Mouse (Mus musculus): ENCODE results near the gene Fgfr2. TPM values are rescaled to one million over a fixed set of nuclear protein-coding genes. Genes with fewer than 3 reads are reported as not detected.

Fgfr2 gene
- total and polyA plus RNA-seq, 3 experiments, result 47.1 to 245 (median 178) TPM

GRCm38 (mm10) chr7:130243811-130244210, 2879.3 kb downstream of the Fgfr2 start:
- DNase-seq, result no peak

DNA sequence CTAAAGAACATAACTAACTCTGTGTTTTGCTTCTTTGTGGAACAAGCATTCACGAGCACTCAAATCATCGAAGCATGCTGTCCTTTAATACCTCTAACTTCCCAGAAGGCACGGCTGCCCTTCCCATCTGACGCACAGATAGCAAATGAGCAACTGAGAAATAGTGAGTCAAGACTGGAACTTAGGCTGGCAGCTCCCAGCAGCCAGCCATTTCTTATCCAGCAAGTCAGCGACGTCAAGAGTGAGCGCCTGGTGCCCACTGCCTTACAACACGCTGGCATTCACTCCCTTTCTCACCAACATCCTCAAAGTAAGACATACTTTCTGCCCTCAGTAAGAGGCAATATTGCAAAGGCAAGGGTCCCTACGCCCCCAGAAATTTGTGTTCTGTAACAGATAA, 2883.0 kb downstream of the Fgfr2 start:
- DNase-seq, result peak; percentile 52

GRCm38 (mm10) chr7:130237244-130237643, 2885.9 kb downstream of the Fgfr2 start:
- peak; percentile 59 for DNase-seq

GRCm38 (mm10) chr7:130233777-130234176, 2889.4 kb downstream of the Fgfr2 start:
- DNase-seq, result peak; percentile 80

- no peak for DNase-seq
Measured at GRCm38 (mm10) chr7:130230034-130230433, 2893.1 kb downstream of the Fgfr2 start.

GRCm38 (mm10) chr7:130225227-130225626, 2897.9 kb downstream of the Fgfr2 start:
- DNase-seq, result no peak

DNA sequence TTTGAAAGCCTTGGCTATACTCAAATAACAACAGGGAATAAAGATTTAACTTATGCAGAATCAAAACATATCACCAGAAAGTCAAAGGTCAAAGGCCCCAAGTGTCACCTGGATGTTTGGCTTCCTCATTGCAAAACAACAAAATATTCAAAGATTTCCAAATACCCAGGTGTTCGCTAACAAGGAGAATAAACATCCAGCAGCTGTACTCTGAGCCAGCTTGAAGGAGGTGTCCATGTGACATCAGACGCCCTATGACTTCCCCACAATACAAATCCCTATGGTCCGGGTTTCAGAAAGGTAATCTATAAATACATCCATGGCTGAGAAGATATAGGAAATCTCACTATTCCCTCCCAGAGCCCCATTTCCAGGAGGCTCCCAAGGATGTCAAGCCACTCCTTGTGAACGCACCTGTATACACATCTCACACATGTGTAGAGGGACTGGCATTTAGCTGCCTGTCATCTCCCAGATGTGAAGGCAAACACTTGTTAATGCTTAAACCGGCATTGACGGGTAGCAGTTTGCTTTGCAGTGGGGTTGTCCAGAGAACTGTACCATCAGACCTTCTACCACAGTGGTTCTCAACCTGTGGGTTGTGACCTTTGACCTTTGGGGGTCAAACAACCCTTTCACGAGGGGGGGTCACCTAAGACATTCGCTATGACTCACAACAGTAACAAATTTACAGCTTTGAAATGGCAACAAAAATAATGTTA, 2900.4 kb downstream of the Fgfr2 start:
- DNase-seq, result no peak

DNA sequence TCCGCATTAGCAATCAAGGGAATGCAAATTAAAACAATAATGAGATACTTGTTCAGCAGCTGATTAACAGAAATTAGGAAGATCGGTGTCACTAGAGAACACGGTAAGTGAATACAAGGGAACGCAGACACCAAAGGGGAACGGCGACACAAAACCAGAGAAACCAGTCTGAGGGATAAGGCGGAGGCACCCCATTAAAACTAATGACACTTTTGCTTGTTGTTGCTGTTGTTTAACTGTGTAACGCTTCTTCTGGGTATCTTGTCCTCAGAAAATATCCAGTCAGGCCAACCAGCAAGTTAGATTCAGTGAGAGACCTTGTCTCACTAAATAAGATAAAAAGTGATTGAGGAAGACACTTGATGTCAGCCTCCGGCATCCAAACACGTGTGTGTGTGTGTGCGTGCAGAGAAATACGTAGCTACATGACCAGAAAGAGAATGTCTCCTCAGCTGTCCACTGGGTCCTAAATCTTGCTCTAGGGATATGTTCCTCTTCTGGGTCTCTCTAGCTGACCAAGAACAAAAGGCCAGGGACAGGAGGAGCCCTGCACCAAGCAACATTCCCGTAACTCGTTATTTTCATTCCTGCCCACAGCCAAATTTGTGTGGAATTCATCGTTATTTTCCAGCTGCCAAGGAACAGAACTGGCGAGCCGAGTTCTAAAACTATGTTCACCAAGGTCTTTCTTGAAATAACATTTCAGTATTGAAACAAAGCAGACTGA, 2901.3 kb downstream of the Fgfr2 start:
- DNase-seq, result peak; percentile 36

- DNase-seq, result no peak
Measured at GRCm38 (mm10) chr7:130220627-130221026, 2902.5 kb downstream of the Fgfr2 start.

GRCm38 (mm10) chr7:130219844-130220243, 2903.3 kb downstream of the Fgfr2 start:
- DNase-seq, result peak; percentile 82

DNA sequence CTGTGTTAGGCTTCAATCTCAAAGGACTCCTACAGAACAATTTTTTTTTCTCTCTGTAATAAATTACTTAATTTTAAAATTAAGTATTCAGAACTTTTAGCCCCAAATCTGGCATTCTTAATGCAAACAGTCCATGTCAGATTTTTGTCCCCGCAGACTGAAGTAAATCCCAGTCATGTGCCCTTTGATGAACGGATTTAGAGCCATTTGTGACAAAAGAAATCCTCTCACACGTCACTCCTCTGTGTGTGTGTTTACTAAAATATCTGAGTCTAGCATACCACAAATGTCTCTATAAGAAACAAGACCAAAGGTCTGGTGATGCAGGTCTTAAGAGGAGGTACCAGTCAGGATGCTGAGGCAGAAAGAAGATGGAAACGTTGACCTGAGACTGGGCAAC, 2906.9 kb downstream of the Fgfr2 start:
- no peak for DNase-seq

DNA sequence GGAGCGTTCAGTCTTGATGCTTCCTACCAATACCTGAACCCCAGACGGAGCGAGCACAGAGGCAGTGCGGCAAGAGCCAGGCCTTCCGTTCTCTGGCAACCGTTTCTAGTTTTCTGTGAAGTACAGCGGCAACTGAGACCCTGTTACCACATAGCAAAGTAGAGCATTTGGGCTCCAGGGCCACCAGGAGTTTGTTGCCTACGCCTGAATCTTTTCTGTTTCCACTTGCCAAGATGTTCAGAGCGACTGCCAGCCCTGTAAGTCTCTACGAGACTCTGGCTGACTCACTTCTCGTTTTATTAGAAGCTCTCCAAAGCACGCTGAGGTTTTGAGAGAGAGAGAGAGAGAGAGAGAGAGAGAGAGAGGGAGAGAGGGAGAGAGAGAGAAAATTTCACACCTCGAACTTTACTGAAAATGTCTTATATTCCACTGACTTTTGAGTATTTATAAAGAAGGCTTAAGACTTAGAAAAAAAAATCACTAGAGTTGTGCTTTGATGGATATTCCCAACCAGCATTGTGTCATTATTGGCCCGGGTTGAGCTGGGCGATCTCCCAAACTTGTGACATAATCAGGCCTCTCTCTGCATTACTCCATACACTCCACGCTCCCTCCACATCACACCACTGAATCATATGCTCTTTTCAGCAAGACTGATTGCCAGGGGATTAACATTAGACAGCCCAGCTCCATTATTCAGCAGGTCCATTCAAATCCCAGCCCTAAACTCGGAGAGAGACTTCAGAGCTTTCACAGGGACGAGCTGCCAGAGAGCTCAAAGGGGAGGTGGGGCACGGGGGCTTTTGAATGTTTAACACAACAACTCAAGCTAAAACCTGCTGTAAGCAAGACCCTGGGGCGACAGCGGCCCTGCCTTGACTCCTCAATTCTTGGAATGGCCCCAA, 2907.6 kb downstream of the Fgfr2 start:
- peak; percentile 92 for DNase-seq

- no peak for DNase-seq
Measured at GRCm38 (mm10) chr7:130213156-130213555, 2910.0 kb downstream of the Fgfr2 start.

DNA sequence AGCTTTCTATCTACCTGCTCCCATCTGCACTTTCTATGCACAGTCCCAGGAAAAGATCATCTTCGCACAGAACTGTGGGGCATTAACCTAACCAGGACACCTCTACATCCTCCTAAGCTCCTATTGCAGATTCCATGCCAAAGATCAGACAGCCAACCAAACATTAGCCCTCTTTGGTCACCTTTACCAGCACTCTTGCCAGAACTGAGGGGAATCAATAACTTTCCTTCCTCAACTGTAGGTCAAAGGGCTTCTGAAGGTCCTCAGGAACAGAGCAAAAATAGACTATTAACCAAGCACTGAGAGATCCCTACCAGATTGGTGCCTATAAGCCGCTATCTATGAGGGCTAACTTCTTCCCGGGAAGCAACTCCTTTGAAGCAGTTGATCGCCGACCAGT, 2911.7 kb downstream of the Fgfr2 start:
- DNase-seq, result no peak

- DNase-seq, result no peak
Measured at GRCm38 (mm10) chr7:130208601-130209000, 2914.5 kb downstream of the Fgfr2 start.

GRCm38 (mm10) chr7:130206181-130206582, 2917.0 kb downstream of the Fgfr2 start:
- DNase-seq, result no peak

- no peak for DNase-seq
Measured at GRCm38 (mm10) chr7:130205140-130205539, 2918.0 kb downstream of the Fgfr2 start.

DNA sequence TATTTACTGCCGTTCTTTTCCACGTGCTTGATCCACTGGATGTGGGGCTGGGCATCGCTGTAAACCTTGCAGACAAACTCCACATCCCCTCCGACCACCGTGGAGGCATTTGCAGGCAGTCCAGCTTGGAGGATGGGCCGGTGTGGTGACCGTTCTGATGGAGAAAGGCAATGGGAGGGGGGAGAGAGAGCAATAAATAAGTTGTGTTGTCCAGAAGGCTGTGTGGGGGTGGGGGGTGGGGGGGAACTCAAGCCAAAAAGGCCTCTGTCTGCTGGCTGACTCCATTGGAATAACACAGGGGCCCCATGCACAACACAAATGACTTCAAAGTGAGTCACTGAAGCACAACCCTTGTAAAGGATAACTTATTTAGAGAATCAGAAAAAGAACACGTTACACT, 2922.1 kb downstream of the Fgfr2 start:
- peak; percentile 29 for DNase-seq

DNA sequence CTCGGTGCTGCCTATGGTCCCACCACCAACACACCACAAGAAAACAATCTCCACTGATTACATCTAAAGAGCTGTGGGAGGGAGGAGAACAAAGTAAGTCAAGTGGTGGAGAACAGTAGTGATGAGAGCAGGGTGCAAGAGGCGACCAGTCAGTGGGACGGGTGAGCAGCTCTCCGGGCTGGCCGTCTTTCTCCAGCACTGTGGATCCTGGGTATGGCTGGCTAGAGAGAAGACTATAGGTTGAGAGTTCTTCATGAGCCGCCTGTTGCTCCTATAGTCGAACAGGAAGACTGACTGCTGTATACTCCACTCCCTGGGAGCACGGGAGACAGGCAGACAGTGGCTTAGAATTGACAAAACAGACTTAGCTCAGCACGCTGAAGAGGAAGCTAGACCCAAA, 2923.2 kb downstream of the Fgfr2 start:
- DNase-seq, result no peak

- DNase-seq, result peak; percentile 86
Measured at GRCm38 (mm10) chr7:130199317-130199716, 2923.8 kb downstream of the Fgfr2 start.

DNA sequence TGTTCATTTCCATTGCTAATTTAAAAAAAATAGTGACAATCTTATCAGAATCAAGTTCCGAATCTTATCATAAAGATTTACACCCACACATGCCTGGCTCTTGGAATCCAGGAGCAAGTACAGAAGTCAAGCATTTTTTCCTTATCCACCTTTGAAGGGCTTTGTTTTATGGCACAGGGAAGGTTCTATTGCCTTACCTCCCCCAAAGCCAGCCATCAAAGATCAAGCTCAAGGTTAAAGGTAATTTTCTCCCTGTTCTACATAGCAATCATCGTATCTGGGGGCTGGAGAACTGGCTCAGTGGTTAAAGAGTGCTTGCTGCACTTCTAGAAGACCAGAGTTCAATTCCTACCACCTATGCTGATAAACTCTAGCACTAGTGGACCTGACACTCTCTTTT, 2928.1 kb downstream of the Fgfr2 start:
- no peak for DNase-seq

DNA sequence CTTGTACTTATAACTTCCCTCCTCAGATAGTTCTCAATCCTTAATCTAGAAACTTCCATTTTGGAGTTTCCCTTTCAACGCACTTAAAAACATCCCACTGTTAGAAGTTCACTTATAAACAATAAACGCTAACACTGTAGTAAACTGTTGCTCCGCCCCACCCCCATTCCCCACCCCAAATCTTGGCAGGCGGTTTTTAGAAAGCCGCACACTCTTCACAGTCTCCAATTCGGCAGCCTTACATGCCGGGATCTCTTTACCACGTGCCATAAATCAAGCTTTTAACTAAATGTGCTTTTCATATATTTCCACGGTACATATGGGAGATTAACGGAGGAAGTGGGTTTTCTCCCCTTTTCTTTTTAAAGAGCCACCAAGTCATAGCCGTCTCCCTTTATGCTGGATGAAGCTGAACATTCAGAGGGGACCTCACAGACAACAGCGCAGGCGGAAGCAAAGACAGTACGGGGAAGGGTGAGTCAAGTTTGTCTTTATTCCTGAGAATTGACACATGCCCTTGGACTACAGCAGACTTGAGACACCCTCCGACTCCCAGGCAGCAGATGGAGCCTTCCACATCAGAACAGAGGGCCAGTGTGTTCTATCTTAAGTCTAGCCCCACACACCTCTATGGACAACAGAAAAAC, 2932.7 kb downstream of the Fgfr2 start:
- peak; percentile 55 for DNase-seq

Data from adrenal gland, adult 2 months (tissue).